Mouse (Mus musculus): ENCODE results near the gene Fam89b. TPM values are rescaled to one million over a fixed set of nuclear protein-coding genes. Genes with fewer than 3 reads are reported as not detected.

The Fam89b gene
- polyA plus RNA-seq, 1 experiment from 2014 or later: 140 TPM

GRCm38 (mm10) chr19:5756991-5757636, 27.7 kb upstream of the Fam89b start:
- H3K9me3 ChIP-seq (ENCODE audit: control insufficient read depth, low read length): no peaks in the 10 kb centered on the region
- peaks cover 2% of the 10 kb centered on the region; the same call in 1 of the 2 replicates for H3K36me3 ChIP-seq (ENCODE audit: control insufficient read depth, insufficient read depth, low read length)
- 14% methylated on average over 36 of the region's 36 CpGs for WGBS
- no peak for DNase-seq (ENCODE audit: low spot score)
- H3K27me3 ChIP-seq (ENCODE audit: control insufficient read depth, insufficient read depth, low read length): peaks cover 21% of the 10 kb centered on the region
- H3K4me3 ChIP-seq (ENCODE audit: low read depth, low read length): peak overlapping the region; percentile 14; the same call in 1 of the 2 replicates
- ATAC-seq (replicated peaks; ENCODE audit: low FRiP score): peak; percentile 18; the same call in 1 of the 2 replicates
- H3K27ac ChIP-seq (ENCODE audit: low read depth, low read length): no peak overlapping the region
- H3K9ac ChIP-seq (ENCODE audit: low read length): peak overlapping the region; percentile 44
- H3K4me2 ChIP-seq (ENCODE audit: low read depth, low read length, severe bottlenecking): peak overlapping the region; percentile 42
- H3K4me1 ChIP-seq (replicated peaks; ENCODE audit: control insufficient read depth, insufficient read depth, low read length): peaks cover 8% of the 10 kb centered on the region

GRCm38 (mm10) chr19:5756321-5756985, 27.0 kb upstream of the Fam89b start:
- DNase-seq (ENCODE audit: low spot score) (peak; percentile 66), ATAC-seq (replicated peaks; ENCODE audit: low FRiP score) (0 out of 2 replicates have a peak, but pooled peaks have one; percentile 2)
- Histone ChIP-seq H3K36me3 (ENCODE audit: control insufficient read depth, insufficient read depth, low read length) (peaks cover 2% of the 10 kb centered on the region; the same call in 1 of the 2 replicates), H3K9me3 (ENCODE audit: control insufficient read depth, low read length) (no peaks in the 10 kb centered on the region), H3K4me1 (replicated peaks; ENCODE audit: control insufficient read depth, insufficient read depth, low read length) (peaks cover 10% of the 10 kb centered on the region), H3K27ac (ENCODE audit: low read depth, low read length) (no peak overlapping the region), H3K4me2 (ENCODE audit: low read depth, low read length, severe bottlenecking) (peak overlapping the region; percentile 42), H3K9ac (ENCODE audit: low read length) (peak overlapping the region; percentile 44), H3K27me3 (ENCODE audit: control insufficient read depth, insufficient read depth, low read length) (peaks cover 27% of the 10 kb centered on the region), H3K4me3 (ENCODE audit: low read depth, low read length) (peak overlapping the region; percentile 14; the same call in 1 of the 2 replicates)
- WGBS: 7% methylated on average over 28 of the region's 29 CpGs

- Histone ChIP-seq H3K27ac (ENCODE audit: low read depth, low read length) (no peak overlapping the region), H3K9ac (ENCODE audit: low read length) (no peak overlapping the region), H3K27me3 (ENCODE audit: control insufficient read depth, insufficient read depth, low read length) (peaks cover 34% of the 10 kb centered on the region), H3K4me3 (ENCODE audit: low read depth, low read length) (no peak overlapping the region), H3K36me3 (ENCODE audit: control insufficient read depth, insufficient read depth, low read length) (no peaks in the 10 kb centered on the region), H3K4me1 (replicated peaks; ENCODE audit: control insufficient read depth, insufficient read depth, low read length) (peaks cover 8% of the 10 kb centered on the region), H3K4me2 (ENCODE audit: low read depth, low read length, severe bottlenecking) (0 out of 2 replicates have a peak overlapping the region, but pooled peaks have one; percentile 11), H3K9me3 (ENCODE audit: control insufficient read depth, low read length) (no peaks in the 10 kb centered on the region)
- ATAC-seq (replicated peaks; ENCODE audit: low FRiP score) (no peak), DNase-seq (ENCODE audit: low spot score) (peak; percentile 71)
- WGBS: 6% methylated on average over 20 of the region's 20 CpGs
These were observed 22.3 kb upstream of the Fam89b start for GRCm38 (mm10) chr19:5751742-5752141.

- H3K9ac ChIP-seq (ENCODE audit: low read length): no peak overlapping the region
- no peaks in the 10 kb centered on the region for H3K9me3 ChIP-seq (ENCODE audit: control insufficient read depth, low read length)
- peaks cover 30% of the 10 kb centered on the region for H3K27me3 ChIP-seq (ENCODE audit: control insufficient read depth, insufficient read depth, low read length)
- 11% methylated on average over 22 of the region's 22 CpGs for WGBS
- peaks cover 10% of the 10 kb centered on the region for H3K4me1 ChIP-seq (replicated peaks; ENCODE audit: control insufficient read depth, insufficient read depth, low read length)
- no peaks in the 10 kb centered on the region for H3K36me3 ChIP-seq (ENCODE audit: control insufficient read depth, insufficient read depth, low read length)
- DNase-seq (ENCODE audit: low spot score): no peak
- H3K4me3 ChIP-seq (ENCODE audit: low read depth, low read length): no peak overlapping the region
- no peak overlapping the region for H3K27ac ChIP-seq (ENCODE audit: low read depth, low read length)
- H3K4me2 ChIP-seq (ENCODE audit: low read depth, low read length, severe bottlenecking): no peak overlapping the region
- ATAC-seq (replicated peaks; ENCODE audit: low FRiP score): no peak
These were observed 21.5 kb upstream of the Fam89b start for GRCm38 (mm10) chr19:5750951-5751350.

GRCm38 (mm10) chr19:5749476-5749875, 20.0 kb upstream of the Fam89b start:
- H3K4me1 ChIP-seq (replicated peaks; ENCODE audit: control insufficient read depth, insufficient read depth, low read length): peaks cover 18% of the 10 kb centered on the region
- ATAC-seq (replicated peaks; ENCODE audit: low FRiP score): no peak
- no peak overlapping the region for H3K9ac ChIP-seq (ENCODE audit: low read length)
- 87% methylated on average over 6 of the region's 6 CpGs for WGBS
- no peak overlapping the region for H3K27ac ChIP-seq (ENCODE audit: low read depth, low read length)
- H3K9me3 ChIP-seq (ENCODE audit: control insufficient read depth, low read length): no peaks in the 10 kb centered on the region
- H3K27me3 ChIP-seq (ENCODE audit: control insufficient read depth, insufficient read depth, low read length): peaks cover 36% of the 10 kb centered on the region
- no peak overlapping the region for H3K4me2 ChIP-seq (ENCODE audit: low read depth, low read length, severe bottlenecking)
- H3K36me3 ChIP-seq (ENCODE audit: control insufficient read depth, insufficient read depth, low read length): no peaks in the 10 kb centered on the region
- no peak for DNase-seq (ENCODE audit: low spot score)
- H3K4me3 ChIP-seq (ENCODE audit: low read depth, low read length): no peak overlapping the region

- H3K27ac ChIP-seq (ENCODE audit: low read depth, low read length): no peak overlapping the region
- WGBS: 38% methylated on average over 12 of the region's 12 CpGs
- ATAC-seq (replicated peaks; ENCODE audit: low FRiP score): no peak
These were observed 17.5 kb upstream of the Fam89b start for GRCm38 (mm10) chr19:5746907-5747363.

GRCm38 (mm10) chr19:5745756-5746710, 16.6 kb upstream of the Fam89b start:
- Histone ChIP-seq H3K4me3 (ENCODE audit: low read depth, low read length) (peak overlapping the region; percentile 25), H3K9me3 (ENCODE audit: control insufficient read depth, low read length) (no peaks in the 10 kb centered on the region), H3K27me3 (ENCODE audit: control insufficient read depth, insufficient read depth, low read length) (peaks cover 37% of the 10 kb centered on the region), H3K36me3 (ENCODE audit: control insufficient read depth, insufficient read depth, low read length) (no peaks in the 10 kb centered on the region), H3K4me2 (ENCODE audit: low read depth, low read length, severe bottlenecking) (peak overlapping the region; percentile 64), H3K27ac (ENCODE audit: low read depth, low read length) (no peak overlapping the region), H3K9ac (ENCODE audit: low read length) (peak overlapping the region; percentile 49), H3K4me1 (replicated peaks; ENCODE audit: control insufficient read depth, insufficient read depth, low read length) (peaks cover 28% of the 10 kb centered on the region)
- ATAC-seq (replicated peaks; ENCODE audit: low FRiP score) (no peak), DNase-seq (ENCODE audit: low spot score) (peak; percentile 77)
- WGBS: 3% methylated on average over 36 of the region's 36 CpGs

More at GRCm38 (mm10) chr19:5746907-5747363, 17.5 kb upstream of the Fam89b start:
- H3K9ac ChIP-seq (ENCODE audit: low read length): no peak overlapping the region
- DNase-seq (ENCODE audit: low spot score): no peak
- peaks cover 25% of the 10 kb centered on the region for H3K4me1 ChIP-seq (replicated peaks; ENCODE audit: control insufficient read depth, insufficient read depth, low read length)
- H3K36me3 ChIP-seq (ENCODE audit: control insufficient read depth, insufficient read depth, low read length): no peaks in the 10 kb centered on the region
- no peak overlapping the region for H3K4me2 ChIP-seq (ENCODE audit: low read depth, low read length, severe bottlenecking)
- H3K27me3 ChIP-seq (ENCODE audit: control insufficient read depth, insufficient read depth, low read length): peaks cover 46% of the 10 kb centered on the region
- H3K9me3 ChIP-seq (ENCODE audit: control insufficient read depth, low read length): no peaks in the 10 kb centered on the region
- no peak overlapping the region for H3K4me3 ChIP-seq (ENCODE audit: low read depth, low read length)

- Histone ChIP-seq H3K9ac (ENCODE audit: low read length) (no peak overlapping the region), H3K4me3 (ENCODE audit: low read depth, low read length) (no peak overlapping the region), H3K27me3 (ENCODE audit: control insufficient read depth, insufficient read depth, low read length) (peaks cover 35% of the 10 kb centered on the region), H3K4me2 (ENCODE audit: low read depth, low read length, severe bottlenecking) (no peak overlapping the region), H3K9me3 (ENCODE audit: control insufficient read depth, low read length) (no peaks in the 10 kb centered on the region), H3K4me1 (replicated peaks; ENCODE audit: control insufficient read depth, insufficient read depth, low read length) (peaks cover 30% of the 10 kb centered on the region), H3K36me3 (ENCODE audit: control insufficient read depth, insufficient read depth, low read length) (no peaks in the 10 kb centered on the region), H3K27ac (ENCODE audit: low read depth, low read length) (no peak overlapping the region)
- 68% methylated on average over 5 of the region's 5 CpGs for WGBS
- DNase-seq (ENCODE audit: low spot score): no peak
- no peak for ATAC-seq (replicated peaks; ENCODE audit: low FRiP score)
These were observed 14.1 kb upstream of the Fam89b start for GRCm38 (mm10) chr19:5743576-5743975.

All from forebrain, embryonic 11.5 days (tissue).